Mouse (Mus musculus): ENCODE measurements around the gene Sdk1. TPM values are rescaled to one million over a fixed set of nuclear protein-coding genes. Genes with fewer than 3 reads are reported as not detected.

Sdk1 gene
- polyA plus RNA-seq, 1 experiment from 2014 or later, result 1.3 TPM

DNA sequence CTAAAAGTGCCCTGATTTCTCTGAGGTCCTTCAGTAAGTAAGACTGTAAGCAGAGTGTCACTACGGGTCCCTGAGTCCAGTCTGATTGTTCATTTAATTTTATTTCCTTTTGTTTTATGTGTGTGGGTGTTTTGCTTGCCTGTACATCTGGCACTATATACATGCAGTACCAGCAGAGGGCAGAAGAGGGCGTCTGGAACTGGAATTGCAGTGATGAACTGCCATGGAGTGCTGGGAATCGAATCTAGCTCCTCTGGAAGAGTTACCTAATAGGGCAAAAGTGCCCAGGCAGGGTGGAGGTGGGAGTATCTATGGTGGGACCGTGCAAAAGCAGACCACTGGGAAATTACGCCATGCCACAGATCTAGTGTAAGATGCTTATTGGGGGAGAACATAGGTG, 497.4 kb downstream of the Sdk1 start:
- WGBS, result 73% methylated on average over 5 of the region's 5 CpGs
- Histone ChIP-seq H3K36me3 (ENCODE audit: control insufficient read depth, insufficient read depth) (no peaks in the 10 kb centered on the region), H3K4me3 (replicated peaks; ENCODE audit: low read length) (no peak overlapping the region), H3K27me3 (replicated peaks; ENCODE audit: control insufficient read depth, insufficient read depth, low read length) (no peaks in the 10 kb centered on the region), H3K4me1 (replicated peaks; ENCODE audit: control insufficient read depth, insufficient read depth, low read length) (no peaks in the 10 kb centered on the region), H3K27ac (ENCODE audit: low read length) (no peak overlapping the region), H3K4me2 (ENCODE audit: low read length) (no peak overlapping the region), H3K9me3 (ENCODE audit: control insufficient read depth, low read length) (no peaks in the 10 kb centered on the region), H3K9ac (replicated peaks; ENCODE audit: low read depth, low read length) (no peak overlapping the region)
- no peak for ATAC-seq

DNA sequence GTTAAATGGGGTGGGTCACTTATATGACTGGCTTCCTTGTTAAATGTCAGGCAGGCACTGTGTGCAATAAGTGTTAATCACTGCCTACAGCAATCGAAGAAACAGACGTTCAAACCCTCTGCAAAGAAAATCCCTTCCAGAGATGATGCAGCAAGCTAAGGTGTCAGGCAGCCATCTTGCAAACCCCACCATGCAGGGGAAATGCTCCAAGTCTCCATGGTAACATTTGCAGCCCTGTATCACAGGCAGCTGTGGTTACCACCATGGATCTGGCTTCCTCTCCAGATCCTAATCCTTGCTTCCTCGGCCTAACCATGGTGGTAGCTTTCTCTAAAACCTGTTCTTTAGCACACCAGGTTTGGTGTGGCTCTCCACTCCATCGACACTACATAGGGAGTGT, 507.5 kb downstream of the Sdk1 start:
- ATAC-seq, result no peak
- no peak overlapping the region for H3K27ac ChIP-seq (ENCODE audit: low read length)
- WGBS, result 79% methylated on average over 4 of the region's 4 CpGs
- no peak overlapping the region for H3K4me3 ChIP-seq (replicated peaks; ENCODE audit: low read length)
- H3K9me3 ChIP-seq (ENCODE audit: control insufficient read depth, low read length), result no peaks in the 10 kb centered on the region
- H3K4me1 ChIP-seq (replicated peaks; ENCODE audit: control insufficient read depth, insufficient read depth, low read length), result peaks cover under 1% of the 10 kb centered on the region
- H3K27me3 ChIP-seq (replicated peaks; ENCODE audit: control insufficient read depth, insufficient read depth, low read length), result no peaks in the 10 kb centered on the region
- H3K9ac ChIP-seq (replicated peaks; ENCODE audit: low read depth, low read length), result no peak overlapping the region
- no peak overlapping the region for H3K4me2 ChIP-seq (ENCODE audit: low read length)
- H3K36me3 ChIP-seq (ENCODE audit: control insufficient read depth, insufficient read depth), result no peaks in the 10 kb centered on the region

- H3K4me2 ChIP-seq (ENCODE audit: low read length), result peak overlapping the region; percentile 8; the same call in 1 of the 2 replicates
- no peak overlapping the region for H3K9ac ChIP-seq (replicated peaks; ENCODE audit: low read depth, low read length)
- ATAC-seq, result peak; percentile 90
- no peak overlapping the region for H3K4me3 ChIP-seq (replicated peaks; ENCODE audit: low read length)
- WGBS, result 5% methylated on average over 7 of the region's 7 CpGs
- no peaks in the 10 kb centered on the region for H3K9me3 ChIP-seq (ENCODE audit: control insufficient read depth, low read length)
- no peaks in the 10 kb centered on the region for H3K27me3 ChIP-seq (replicated peaks; ENCODE audit: control insufficient read depth, insufficient read depth, low read length)
- H3K4me1 ChIP-seq (replicated peaks; ENCODE audit: control insufficient read depth, insufficient read depth, low read length), result peaks cover 13% of the 10 kb centered on the region
- H3K27ac ChIP-seq (ENCODE audit: low read length), result no peak overlapping the region
- H3K36me3 ChIP-seq (ENCODE audit: control insufficient read depth, insufficient read depth), result no peaks in the 10 kb centered on the region
Observed at GRCm38 (mm10) chr5:141754278-141754677, 513.0 kb downstream of the Sdk1 start.

GRCm38 (mm10) chr5:141758885-141759284, 517.6 kb downstream of the Sdk1 start:
- no peak for ATAC-seq

DNA sequence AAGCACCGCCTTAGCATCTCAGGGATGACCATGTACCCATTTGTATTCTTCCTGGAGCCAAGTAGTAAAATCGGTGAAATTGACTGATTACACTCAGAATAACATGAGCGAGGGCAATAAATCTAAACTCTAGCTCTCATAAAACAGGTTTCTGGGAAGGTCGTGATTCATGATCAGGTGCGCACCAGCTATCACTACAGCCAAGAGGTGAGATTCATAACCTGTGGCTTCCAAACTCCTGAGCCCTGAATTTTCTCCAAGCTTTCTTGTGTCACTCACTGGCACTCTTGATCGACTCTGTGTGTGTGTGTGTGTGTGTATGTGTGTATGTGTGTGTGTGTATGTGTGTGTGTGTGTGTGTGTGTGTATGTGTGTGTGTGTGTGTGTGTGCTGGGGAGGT, 522.8 kb downstream of the Sdk1 start:
- Histone ChIP-seq H3K4me1 (replicated peaks; ENCODE audit: control insufficient read depth, insufficient read depth, low read length) (0 out of 2 replicates have a peak, but pooled peaks cover 1% of the 10 kb centered on the region), H3K9me3 (ENCODE audit: control insufficient read depth, low read length) (no peaks in the 10 kb centered on the region; the same call in 1 of the 2 replicates), H3K27ac (ENCODE audit: low read length) (no peak overlapping the region), H3K27me3 (replicated peaks; ENCODE audit: control insufficient read depth, insufficient read depth, low read length) (no peaks in the 10 kb centered on the region), H3K36me3 (ENCODE audit: control insufficient read depth, insufficient read depth) (no peaks in the 10 kb centered on the region), H3K4me3 (replicated peaks; ENCODE audit: low read length) (no peak overlapping the region), H3K9ac (replicated peaks; ENCODE audit: low read depth, low read length) (no peak overlapping the region), H3K4me2 (ENCODE audit: low read length) (no peak overlapping the region)
- 95% methylated on average over 6 of the region's 6 CpGs for WGBS
- no peak for ATAC-seq

More at GRCm38 (mm10) chr5:141758885-141759284, 517.6 kb downstream of the Sdk1 start:
- Histone ChIP-seq H3K4me3 (replicated peaks; ENCODE audit: low read length) (no peak overlapping the region), H3K27ac (ENCODE audit: low read length) (no peak overlapping the region), H3K27me3 (replicated peaks; ENCODE audit: control insufficient read depth, insufficient read depth, low read length) (no peaks in the 10 kb centered on the region), H3K9me3 (ENCODE audit: control insufficient read depth, low read length) (no peaks in the 10 kb centered on the region), H3K9ac (replicated peaks; ENCODE audit: low read depth, low read length) (no peak overlapping the region), H3K36me3 (ENCODE audit: control insufficient read depth, insufficient read depth) (no peaks in the 10 kb centered on the region), H3K4me2 (ENCODE audit: low read length) (no peak overlapping the region), H3K4me1 (replicated peaks; ENCODE audit: control insufficient read depth, insufficient read depth, low read length) (peaks cover 12% of the 10 kb centered on the region)
- 64% methylated on average over 8 of the region's 8 CpGs for WGBS

DNA sequence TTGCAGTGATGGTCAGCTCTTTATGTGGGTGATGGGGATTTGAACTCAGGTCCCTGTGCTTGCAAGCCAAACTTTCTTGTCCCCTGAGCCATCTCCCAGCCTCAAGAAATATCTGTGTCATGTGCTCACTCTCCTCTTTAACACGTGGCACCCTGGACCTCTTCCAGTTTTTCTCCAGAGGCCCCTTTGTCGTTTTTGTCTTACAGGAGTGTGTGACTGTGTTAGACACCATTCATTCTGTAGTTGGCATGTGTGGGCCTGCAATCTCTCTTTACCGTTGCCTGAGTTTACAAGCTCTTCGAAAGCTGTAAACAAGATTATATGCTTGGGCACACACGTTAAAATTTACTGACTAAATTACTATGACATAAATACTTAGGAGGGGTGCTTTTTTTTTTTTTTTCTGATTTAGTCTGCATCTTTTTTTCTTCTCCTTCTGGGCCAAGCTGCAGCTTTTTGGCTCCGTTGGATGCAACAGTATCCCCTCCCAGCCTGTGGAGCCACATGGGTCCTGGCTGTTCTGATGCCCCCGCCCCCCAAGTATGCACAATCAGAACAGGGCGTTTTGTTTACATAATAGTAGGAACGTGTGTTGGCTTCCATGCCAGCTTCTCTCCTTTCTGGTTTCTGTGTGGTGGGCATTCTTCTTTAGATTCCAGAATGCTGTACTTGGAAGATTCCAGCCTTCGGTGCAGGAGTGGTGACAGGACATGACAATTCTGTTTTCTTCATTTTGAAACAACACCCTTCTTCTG, 527.6 kb downstream of the Sdk1 start:
- Histone ChIP-seq H3K9me3 (ENCODE audit: control insufficient read depth, low read length) (peaks cover 5% of the 10 kb centered on the region), H3K27me3 (replicated peaks; ENCODE audit: control insufficient read depth, insufficient read depth, low read length) (no peaks in the 10 kb centered on the region), H3K9ac (replicated peaks; ENCODE audit: low read depth, low read length) (no peak overlapping the region), H3K4me2 (ENCODE audit: low read length) (no peak overlapping the region), H3K4me1 (replicated peaks; ENCODE audit: control insufficient read depth, insufficient read depth, low read length) (0 out of 2 replicates have a peak, but pooled peaks cover 2% of the 10 kb centered on the region), H3K4me3 (replicated peaks; ENCODE audit: low read length) (no peak overlapping the region), H3K27ac (ENCODE audit: low read length) (no peak overlapping the region), H3K36me3 (ENCODE audit: control insufficient read depth, insufficient read depth) (no peaks in the 10 kb centered on the region)
- ATAC-seq, result peak; percentile 49; the same call in 1 of the 2 replicates
- 24% methylated on average over 10 of the region's 10 CpGs for WGBS

GRCm38 (mm10) chr5:141771516-141771915, 530.2 kb downstream of the Sdk1 start:
- no peak overlapping the region for H3K27ac ChIP-seq (ENCODE audit: low read length)
- H3K36me3 ChIP-seq (ENCODE audit: control insufficient read depth, insufficient read depth), result no peaks in the 10 kb centered on the region
- peaks cover 5% of the 10 kb centered on the region for H3K9me3 ChIP-seq (ENCODE audit: control insufficient read depth, low read length)
- H3K4me2 ChIP-seq (ENCODE audit: low read length), result no peak overlapping the region
- no peak overlapping the region for H3K9ac ChIP-seq (replicated peaks; ENCODE audit: low read depth, low read length)
- 0 out of 2 replicates have a peak, but pooled peaks cover 2% of the 10 kb centered on the region for H3K4me1 ChIP-seq (replicated peaks; ENCODE audit: control insufficient read depth, insufficient read depth, low read length)
- no peak for ATAC-seq
- H3K27me3 ChIP-seq (replicated peaks; ENCODE audit: control insufficient read depth, insufficient read depth, low read length), result no peaks in the 10 kb centered on the region
- WGBS, result 93% methylated on average over 3 of the region's 3 CpGs
- no peak overlapping the region for H3K4me3 ChIP-seq (replicated peaks; ENCODE audit: low read length)

GRCm38 (mm10) chr5:141778231-141778630, 536.9 kb downstream of the Sdk1 start:
- peaks cover 3% of the 10 kb centered on the region; the same call in 1 of the 2 replicates for H3K4me1 ChIP-seq (replicated peaks; ENCODE audit: control insufficient read depth, insufficient read depth, low read length)
- H3K9ac ChIP-seq (replicated peaks; ENCODE audit: low read depth, low read length), result no peak overlapping the region
- peak; percentile 58 for ATAC-seq
- H3K27ac ChIP-seq (ENCODE audit: low read length), result no peak overlapping the region
- no peaks in the 10 kb centered on the region for H3K36me3 ChIP-seq (ENCODE audit: control insufficient read depth, insufficient read depth)
- H3K4me2 ChIP-seq (ENCODE audit: low read length), result no peak overlapping the region
- WGBS, result 51% methylated on average over 4 of the region's 4 CpGs
- H3K27me3 ChIP-seq (replicated peaks; ENCODE audit: control insufficient read depth, insufficient read depth, low read length), result no peaks in the 10 kb centered on the region
- no peak overlapping the region for H3K4me3 ChIP-seq (replicated peaks; ENCODE audit: low read length)
- H3K9me3 ChIP-seq (ENCODE audit: control insufficient read depth, low read length), result peaks cover 5% of the 10 kb centered on the region

DNA sequence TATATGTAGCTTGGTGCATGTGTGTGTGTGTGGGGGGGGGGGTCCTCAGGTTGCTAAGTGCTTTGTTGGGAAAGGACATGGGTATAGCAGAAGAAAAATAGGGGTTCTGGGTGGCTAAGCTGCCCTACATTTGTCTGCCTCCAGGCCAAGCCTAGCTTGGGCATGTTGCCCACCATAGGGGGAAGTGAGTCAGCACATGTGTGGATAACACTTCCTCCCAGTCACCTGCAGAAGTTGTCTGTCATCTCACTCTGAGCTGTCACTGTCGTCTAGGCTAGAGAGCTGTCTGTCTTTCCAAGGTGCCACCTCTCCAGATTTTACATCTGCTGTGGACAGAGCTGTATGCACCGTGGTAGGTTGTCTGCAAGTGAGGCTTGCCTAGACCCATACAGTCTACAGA, 539.9 kb downstream of the Sdk1 start:
- Histone ChIP-seq H3K4me2 (ENCODE audit: low read length) (no peak overlapping the region), H3K9me3 (ENCODE audit: control insufficient read depth, low read length) (no peaks in the 10 kb centered on the region), H3K4me3 (replicated peaks; ENCODE audit: low read length) (no peak overlapping the region), H3K27ac (ENCODE audit: low read length) (no peak overlapping the region), H3K9ac (replicated peaks; ENCODE audit: low read depth, low read length) (no peak overlapping the region), H3K27me3 (replicated peaks; ENCODE audit: control insufficient read depth, insufficient read depth, low read length) (no peaks in the 10 kb centered on the region), H3K4me1 (replicated peaks; ENCODE audit: control insufficient read depth, insufficient read depth, low read length) (peaks cover 3% of the 10 kb centered on the region; the same call in 1 of the 2 replicates), H3K36me3 (ENCODE audit: control insufficient read depth, insufficient read depth) (no peaks in the 10 kb centered on the region)
- WGBS, result 80% methylated on average over 2 of the region's 2 CpGs
- no peak for ATAC-seq

Measured in forebrain, embryonic 16.5 days (tissue).